Mouse (Mus musculus): ENCODE results near the gene Gng12. TPM values are rescaled to one million over a fixed set of nuclear protein-coding genes. Genes with fewer than 3 reads are reported as not detected.
A peak's percentile ranks its signal among the peaks of the same experiment; 100 is the strongest.

Gng12 gene
- polyA plus RNA-seq, 1 experiment from 2014 or later = 18.8 TPM

DNA sequence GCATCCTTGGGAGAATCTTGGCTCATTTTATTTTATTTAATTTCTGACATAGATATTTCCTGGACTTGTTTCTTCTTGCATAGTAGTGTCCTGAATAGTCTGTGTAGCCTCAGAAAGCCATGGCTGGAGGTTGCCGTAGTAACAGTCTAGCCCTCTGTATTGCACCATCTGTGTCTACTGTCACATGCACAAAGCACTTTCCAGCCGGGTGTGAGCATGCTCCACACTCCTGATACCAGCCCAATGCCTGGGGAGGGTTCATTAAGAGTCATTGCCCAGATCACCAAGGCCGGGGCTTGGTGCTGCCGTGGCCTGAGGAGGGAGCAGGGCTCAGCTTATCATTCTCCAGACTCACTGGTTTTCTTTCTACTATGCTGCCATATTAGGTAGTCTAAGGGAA lies 68.0 kb downstream of the Gng12 start:
- no peak overlapping the region for H3K4me2 ChIP-seq (replicated peaks)
- no peak overlapping the region for H3K27ac ChIP-seq
- H3K36me3 ChIP-seq = no peaks in the 10 kb centered on the region
- H3K9me3 ChIP-seq = no peaks in the 10 kb centered on the region
- no peak overlapping the region for H3K4me3 ChIP-seq (replicated peaks)
- 23% methylated on average over 4 of the region's 4 CpGs for WGBS
- H3K27me3 ChIP-seq = peaks cover 11% of the 10 kb centered on the region
- peak; percentile 90 for ATAC-seq
- H3K9ac ChIP-seq (replicated peaks) = no peak overlapping the region
- H3K4me1 ChIP-seq (replicated peaks) = peaks cover 10% of the 10 kb centered on the region; the same call in 1 of the 2 replicates

DNA sequence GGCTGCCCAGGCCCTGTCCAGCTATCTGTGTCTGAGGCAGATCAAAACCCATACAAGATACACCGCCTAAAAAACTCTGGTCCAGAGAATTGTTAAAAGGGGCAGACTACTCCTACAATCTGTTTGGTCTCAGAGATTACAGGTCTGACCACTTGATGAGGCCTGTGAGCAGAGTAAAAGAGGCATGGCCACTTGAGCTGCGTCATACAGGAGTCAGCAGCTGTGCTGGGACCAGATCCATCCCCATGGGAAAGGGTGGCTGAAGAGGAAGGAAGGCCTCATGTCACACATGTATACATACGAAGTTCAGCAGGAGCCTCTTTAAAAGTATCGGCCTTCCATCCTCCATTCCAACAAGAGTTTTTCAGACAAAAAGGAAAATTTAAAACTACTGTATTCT lies 69.0 kb downstream of the Gng12 start:
- 74% methylated on average over 4 of the region's 4 CpGs for WGBS
- Histone ChIP-seq H3K9ac (replicated peaks) (no peak overlapping the region), H3K27me3 (peaks cover 15% of the 10 kb centered on the region), H3K27ac (no peak overlapping the region), H3K9me3 (no peaks in the 10 kb centered on the region), H3K4me3 (replicated peaks) (no peak overlapping the region), H3K36me3 (no peaks in the 10 kb centered on the region), H3K4me1 (replicated peaks) (peaks cover 15% of the 10 kb centered on the region; the same call in 1 of the 2 replicates), H3K4me2 (replicated peaks) (no peak overlapping the region)
- no peak for ATAC-seq

DNA sequence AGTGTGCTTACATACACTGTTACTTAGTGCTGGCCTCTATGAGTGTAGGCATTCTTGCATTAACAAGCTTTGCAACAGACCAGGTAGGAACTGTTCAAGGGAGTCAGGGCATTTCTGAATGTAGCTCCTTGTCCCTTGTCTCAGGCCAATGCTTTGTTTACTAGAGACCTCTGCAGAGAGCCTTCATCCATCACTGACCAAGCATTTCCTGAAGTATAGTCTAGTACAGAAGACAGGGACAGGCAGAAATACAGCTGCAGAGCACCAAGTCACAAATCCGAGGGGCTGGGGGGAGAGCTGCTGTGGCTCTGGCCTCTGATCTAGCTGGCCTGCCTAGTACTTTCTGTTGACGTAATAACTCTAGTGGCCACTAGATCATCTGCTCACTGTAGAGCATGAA lies 71.6 kb downstream of the Gng12 start:
- no peak overlapping the region for H3K9ac ChIP-seq (replicated peaks)
- no peaks in the 10 kb centered on the region for H3K36me3 ChIP-seq
- H3K27ac ChIP-seq = no peak overlapping the region
- H3K4me3 ChIP-seq (replicated peaks) = no peak overlapping the region
- peaks cover 23% of the 10 kb centered on the region for H3K27me3 ChIP-seq
- ATAC-seq = no peak
- no peak overlapping the region for H3K4me2 ChIP-seq (replicated peaks)
- peaks cover 15% of the 10 kb centered on the region; the same call in 1 of the 2 replicates for H3K4me1 ChIP-seq (replicated peaks)
- no peaks in the 10 kb centered on the region for H3K9me3 ChIP-seq
- 63% methylated on average over 2 of the region's 2 CpGs for WGBS

DNA sequence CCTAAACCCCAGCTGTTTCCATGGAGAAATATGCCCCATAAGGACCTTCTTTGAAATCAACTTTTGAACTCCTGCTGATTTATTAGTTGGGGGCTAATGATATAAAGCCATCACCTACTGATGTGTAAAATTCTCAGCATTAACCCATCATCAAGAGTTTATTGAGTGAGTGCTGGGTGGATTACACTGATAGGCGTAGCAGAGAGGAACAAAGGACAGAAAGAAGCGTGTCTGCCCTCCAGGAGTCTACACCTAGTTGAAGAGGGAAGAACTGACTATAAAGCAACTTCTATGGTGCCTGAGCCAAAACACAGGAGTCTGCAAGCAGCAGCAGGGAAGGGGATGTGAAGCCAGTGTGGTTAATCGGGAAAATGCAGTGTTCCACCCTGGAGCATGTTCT lies 73.2 kb downstream of the Gng12 start:
- H3K4me3 ChIP-seq (replicated peaks) = no peak overlapping the region
- no peak overlapping the region for H3K9ac ChIP-seq (replicated peaks)
- H3K27ac ChIP-seq = no peak overlapping the region
- no peaks in the 10 kb centered on the region for H3K36me3 ChIP-seq
- peaks cover 9% of the 10 kb centered on the region; the same call in 1 of the 2 replicates for H3K4me1 ChIP-seq (replicated peaks)
- H3K4me2 ChIP-seq (replicated peaks) = no peak overlapping the region
- ATAC-seq = no peak
- no peaks in the 10 kb centered on the region for H3K9me3 ChIP-seq
- H3K27me3 ChIP-seq = peaks cover 24% of the 10 kb centered on the region
- WGBS = 29% methylated on average over 3 of the region's 3 CpGs

DNA sequence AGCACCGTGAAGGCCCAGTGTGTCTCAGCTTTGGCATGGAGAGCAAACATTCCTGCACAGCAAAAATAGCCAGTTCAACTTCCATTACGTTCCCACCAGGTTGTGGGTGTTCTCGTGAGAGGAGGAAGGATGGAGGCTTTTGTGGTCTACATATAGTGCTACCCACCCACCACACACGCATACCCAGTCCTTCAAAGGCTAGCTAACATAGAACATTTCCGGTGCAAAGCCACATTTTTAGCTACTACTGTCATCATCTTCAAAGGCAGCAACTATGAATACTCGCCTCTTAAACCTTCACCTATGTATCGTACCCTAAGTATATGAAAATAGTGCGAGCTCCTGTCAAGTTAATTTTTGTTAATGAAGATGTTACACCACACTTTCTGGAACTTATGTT lies 76.1 kb downstream of the Gng12 start:
- Histone ChIP-seq H3K4me3 (replicated peaks) (no peak overlapping the region), H3K36me3 (no peaks in the 10 kb centered on the region), H3K4me2 (replicated peaks) (no peak overlapping the region), H3K9me3 (no peaks in the 10 kb centered on the region), H3K27me3 (peaks cover 18% of the 10 kb centered on the region; the same call in 1 of the 2 replicates), H3K9ac (replicated peaks) (no peak overlapping the region), H3K27ac (no peak overlapping the region), H3K4me1 (replicated peaks) (0 out of 2 replicates have a peak, but pooled peaks cover 5% of the 10 kb centered on the region)
- WGBS = 85% methylated on average over 8 of the region's 8 CpGs
- ATAC-seq = no peak

DNA sequence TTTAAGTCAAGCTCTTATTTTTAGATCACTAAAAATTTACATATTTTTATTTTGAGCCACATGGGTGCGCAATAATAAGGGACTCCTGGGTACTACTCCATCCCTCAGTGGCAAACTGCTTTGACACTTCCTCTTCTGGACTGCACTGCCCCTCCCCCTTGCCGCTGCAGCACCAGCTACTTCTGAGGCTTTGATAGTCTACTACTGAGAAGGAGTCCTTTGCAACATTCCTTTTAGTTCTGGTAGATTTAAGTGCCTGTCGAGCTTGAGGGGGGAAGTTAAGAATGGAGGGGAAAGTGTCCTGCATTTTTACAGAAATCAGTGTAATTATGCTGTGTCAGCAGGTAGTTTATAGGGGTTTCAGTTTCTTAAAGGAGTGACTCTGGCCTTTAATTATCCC lies 77.0 kb downstream of the Gng12 start:
- H3K27me3 ChIP-seq = peaks cover 13% of the 10 kb centered on the region; the same call in 1 of the 2 replicates
- ATAC-seq = no peak
- WGBS = 27% methylated on average over 3 of the region's 3 CpGs
- 0 out of 2 replicates have a peak, but pooled peaks cover 5% of the 10 kb centered on the region for H3K4me1 ChIP-seq (replicated peaks)
- H3K9ac ChIP-seq (replicated peaks) = no peak overlapping the region
- no peaks in the 10 kb centered on the region for H3K36me3 ChIP-seq
- H3K9me3 ChIP-seq = no peaks in the 10 kb centered on the region
- H3K4me3 ChIP-seq (replicated peaks) = no peak overlapping the region
- no peak overlapping the region for H3K4me2 ChIP-seq (replicated peaks)
- no peak overlapping the region for H3K27ac ChIP-seq

DNA sequence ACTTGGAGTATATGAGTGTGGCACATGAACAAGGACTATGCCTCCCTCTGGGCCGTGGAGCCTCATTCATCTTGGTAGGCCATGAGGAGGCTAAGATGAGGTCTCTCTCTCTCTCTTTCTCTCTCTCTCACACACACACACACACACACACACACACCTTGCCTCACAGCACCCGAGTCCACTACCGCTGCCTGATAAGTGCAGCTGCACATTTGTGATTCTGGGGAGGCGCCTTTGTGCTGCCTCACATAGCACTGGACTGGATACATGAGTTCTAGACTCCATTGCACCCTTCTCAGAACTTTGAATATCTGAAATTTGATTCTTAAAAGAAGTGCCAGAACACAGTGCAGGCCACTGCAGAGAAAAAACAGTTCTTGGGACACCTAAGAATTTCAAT lies 79.3 kb downstream of the Gng12 start:
- no peak overlapping the region for H3K27ac ChIP-seq
- no peak overlapping the region for H3K4me2 ChIP-seq (replicated peaks)
- no peak overlapping the region for H3K4me3 ChIP-seq (replicated peaks)
- H3K9me3 ChIP-seq = no peaks in the 10 kb centered on the region
- H3K4me1 ChIP-seq (replicated peaks) = no peaks in the 10 kb centered on the region
- ATAC-seq = no peak
- 93% methylated on average over 4 of the region's 4 CpGs for WGBS
- H3K27me3 ChIP-seq = peaks cover 9% of the 10 kb centered on the region; the same call in 1 of the 2 replicates
- H3K36me3 ChIP-seq = no peaks in the 10 kb centered on the region
- no peak overlapping the region for H3K9ac ChIP-seq (replicated peaks)

DNA sequence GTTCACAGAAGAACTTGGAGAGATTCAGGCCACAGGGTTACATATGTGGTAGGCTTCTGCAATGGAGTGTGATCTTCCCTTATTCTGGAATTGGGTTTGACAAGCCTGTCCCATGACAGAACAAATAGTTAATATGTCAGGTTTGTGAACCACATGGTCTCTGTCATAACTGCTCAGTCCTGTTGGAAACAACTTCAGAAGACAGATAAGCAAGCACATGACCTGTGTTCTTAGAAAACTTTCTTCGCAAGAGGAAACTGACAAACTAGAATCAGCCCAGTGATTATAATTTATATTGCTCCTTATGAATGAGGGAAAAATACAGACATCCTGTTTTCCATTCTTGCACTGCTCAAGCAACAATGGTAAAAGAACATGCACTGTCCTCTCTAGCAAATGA lies 83.0 kb downstream of the Gng12 start:
- no peak for ATAC-seq
- H3K27ac ChIP-seq = no peak overlapping the region
- H3K36me3 ChIP-seq = no peaks in the 10 kb centered on the region
- H3K4me1 ChIP-seq (replicated peaks) = no peaks in the 10 kb centered on the region
- H3K9ac ChIP-seq (replicated peaks) = no peak overlapping the region
- 100% methylated on average over 1 of the region's 1 CpGs for WGBS
- H3K9me3 ChIP-seq = no peaks in the 10 kb centered on the region
- H3K27me3 ChIP-seq = no peaks in the 10 kb centered on the region
- no peak overlapping the region for H3K4me3 ChIP-seq (replicated peaks)
- no peak overlapping the region for H3K4me2 ChIP-seq (replicated peaks)

DNA sequence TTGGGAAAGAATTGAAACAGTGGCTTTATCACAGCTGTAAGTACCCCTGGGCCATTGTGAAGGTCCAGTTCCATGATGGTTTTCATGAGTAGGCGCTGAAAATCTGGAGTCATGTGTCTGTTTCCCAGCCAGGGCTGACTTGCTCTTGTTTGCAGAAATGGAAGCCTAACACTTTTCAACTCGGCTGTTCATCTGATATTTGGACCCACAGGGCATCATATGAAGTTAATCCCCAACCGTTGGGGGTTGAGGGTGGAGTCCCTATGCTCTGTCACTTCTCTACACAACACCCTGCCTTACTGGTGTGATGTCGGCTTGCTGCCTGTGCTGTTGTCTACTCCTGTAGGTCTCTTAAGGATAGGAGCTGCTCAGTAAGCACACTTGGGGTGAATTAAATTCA lies 83.8 kb downstream of the Gng12 start:
- no peak overlapping the region for H3K4me3 ChIP-seq (replicated peaks)
- no peak for ATAC-seq
- H3K9me3 ChIP-seq = no peaks in the 10 kb centered on the region
- H3K4me1 ChIP-seq (replicated peaks) = no peaks in the 10 kb centered on the region
- H3K9ac ChIP-seq (replicated peaks) = no peak overlapping the region
- H3K27ac ChIP-seq = no peak overlapping the region
- H3K36me3 ChIP-seq = no peaks in the 10 kb centered on the region
- no peaks in the 10 kb centered on the region for H3K27me3 ChIP-seq
- no peak overlapping the region for H3K4me2 ChIP-seq (replicated peaks)
- whole genome bisulfite sequencing = 82% methylated on average over 4 of the region's 4 CpGs

DNA sequence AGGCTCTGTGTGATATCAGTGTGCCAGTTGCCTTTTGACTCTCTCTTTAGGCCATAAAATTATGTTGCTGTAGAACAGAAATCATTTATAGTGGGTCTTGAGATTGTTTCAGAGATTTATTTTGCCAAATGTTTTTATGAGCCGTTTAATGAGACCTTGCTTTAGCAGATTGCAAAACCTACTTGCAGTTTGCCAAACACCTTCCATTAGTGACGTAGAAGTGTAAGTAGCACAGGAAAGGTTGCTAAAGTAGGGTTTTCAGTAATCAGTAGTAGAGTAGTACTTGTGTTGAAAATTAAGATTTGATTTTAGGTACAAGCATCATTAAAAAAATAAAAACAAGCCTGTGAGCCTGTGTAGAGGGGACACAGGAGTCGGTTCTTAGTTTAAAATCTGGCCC lies 85.2 kb downstream of the Gng12 start:
- Histone ChIP-seq H3K27ac (no peak overlapping the region), H3K27me3 (no peaks in the 10 kb centered on the region), H3K36me3 (no peaks in the 10 kb centered on the region), H3K4me1 (replicated peaks) (no peaks in the 10 kb centered on the region), H3K4me2 (replicated peaks) (no peak overlapping the region), H3K9ac (replicated peaks) (no peak overlapping the region), H3K9me3 (no peaks in the 10 kb centered on the region), H3K4me3 (replicated peaks) (no peak overlapping the region)
- ATAC-seq = no peak
- WGBS = 97% methylated on average over 3 of the region's 3 CpGs

DNA sequence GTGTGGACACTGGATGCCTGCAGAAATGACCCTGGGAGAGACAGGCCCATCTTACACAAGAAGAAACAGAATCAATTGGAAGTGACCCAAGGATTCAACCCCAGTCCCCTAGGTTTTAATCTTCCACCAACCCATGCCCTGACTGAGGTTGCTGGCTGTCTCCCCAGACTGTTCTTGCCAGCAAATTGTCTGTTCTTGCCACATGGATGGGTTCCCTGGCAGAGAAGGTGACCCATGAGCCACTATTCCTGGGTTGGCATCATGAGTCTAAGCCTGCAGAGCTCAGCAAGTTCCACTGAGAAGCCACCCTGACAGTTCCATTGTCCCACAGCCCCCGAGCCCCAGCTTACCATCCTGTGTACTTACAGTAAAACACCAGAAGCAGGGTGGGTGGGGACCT lies 85.7 kb downstream of the Gng12 start:
- 73% methylated on average over 1 of the region's 1 CpGs for WGBS
- no peak overlapping the region for H3K27ac ChIP-seq

DNA sequence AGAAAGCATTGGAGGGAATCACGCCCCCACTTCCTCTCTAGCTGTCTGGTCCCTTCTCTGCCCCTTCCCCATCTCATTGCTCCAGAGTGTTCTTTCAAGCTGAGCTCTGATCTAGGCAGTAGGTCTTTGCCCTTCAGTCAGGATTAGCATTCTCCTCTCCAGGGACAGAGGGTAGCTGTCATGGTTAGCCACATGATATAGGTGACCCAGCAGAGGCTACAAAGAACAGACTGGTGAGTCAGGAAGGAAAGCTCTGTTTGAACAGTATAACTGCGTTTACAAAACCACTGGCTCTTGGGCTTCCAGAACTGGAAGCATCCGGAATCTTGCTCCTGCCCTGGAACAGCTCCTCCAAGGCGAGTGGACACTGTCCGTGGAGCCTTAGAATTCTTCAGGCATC lies 87.9 kb downstream of the Gng12 start:
- 84% methylated on average over 5 of the region's 5 CpGs for WGBS
- H3K9ac ChIP-seq (replicated peaks) = no peak overlapping the region
- no peak overlapping the region for H3K4me2 ChIP-seq (replicated peaks)
- no peaks in the 10 kb centered on the region for H3K4me1 ChIP-seq (replicated peaks)
- no peak overlapping the region for H3K27ac ChIP-seq
- H3K9me3 ChIP-seq = no peaks in the 10 kb centered on the region
- H3K4me3 ChIP-seq (replicated peaks) = no peak overlapping the region
- no peak for ATAC-seq
- no peaks in the 10 kb centered on the region for H3K36me3 ChIP-seq
- no peaks in the 10 kb centered on the region for H3K27me3 ChIP-seq

More for the DNA sequence above, 85.7 kb downstream of the Gng12 start:
- no peaks in the 10 kb centered on the region for H3K36me3 ChIP-seq
- H3K9me3 ChIP-seq = no peaks in the 10 kb centered on the region
- no peaks in the 10 kb centered on the region for H3K27me3 ChIP-seq
- ATAC-seq = no peak
- no peak overlapping the region for H3K4me2 ChIP-seq (replicated peaks)
- H3K4me3 ChIP-seq (replicated peaks) = no peak overlapping the region
- no peaks in the 10 kb centered on the region for H3K4me1 ChIP-seq (replicated peaks)
- H3K9ac ChIP-seq (replicated peaks) = no peak overlapping the region

DNA sequence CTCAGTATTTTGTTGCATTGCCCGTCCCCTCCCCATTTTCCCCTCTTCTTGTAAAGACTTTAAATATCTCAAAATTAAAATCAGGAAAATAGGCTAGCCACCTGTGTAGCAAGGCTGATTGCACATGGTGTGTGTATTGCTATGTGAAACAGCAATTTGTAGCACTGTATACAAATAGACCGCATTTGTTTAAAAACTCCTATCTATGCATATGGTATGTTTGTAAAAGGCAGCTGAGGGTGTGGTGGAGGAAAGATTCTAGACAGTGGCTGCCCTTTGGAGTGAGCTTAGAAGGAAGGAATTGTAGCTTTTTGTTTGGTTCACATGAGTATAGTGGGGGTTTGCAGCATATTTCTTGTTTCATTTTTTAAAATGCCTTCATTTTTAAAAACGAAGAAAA lies 88.5 kb downstream of the Gng12 start:
- Histone ChIP-seq H3K9ac (replicated peaks) (no peak overlapping the region), H3K9me3 (no peaks in the 10 kb centered on the region), H3K36me3 (no peaks in the 10 kb centered on the region), H3K4me3 (replicated peaks) (no peak overlapping the region), H3K27me3 (no peaks in the 10 kb centered on the region), H3K27ac (no peak overlapping the region), H3K4me2 (replicated peaks) (no peak overlapping the region), H3K4me1 (replicated peaks) (no peaks in the 10 kb centered on the region)
- no peak for ATAC-seq
- 92% methylated on average over 3 of the region's 3 CpGs for WGBS
